Mouse (Mus musculus): Measurements from ENCODE around the gene Gda. TPM values are rescaled to one million over a fixed set of nuclear protein-coding genes. Genes with fewer than 3 reads are reported as not detected.

Gda gene
- polyA plus RNA-seq, 1 experiment: 0.78 TPM

- H3K4me3 ChIP-seq (ENCODE audit: control insufficient read depth, low read depth, low read length): peak overlapping the region; percentile 45
- H3K27me3 ChIP-seq (ENCODE audit: control insufficient read depth, insufficient read depth, low read length): no peaks in the 10 kb centered on the region
- peaks cover 9% of the 10 kb centered on the region for H3K4me1 ChIP-seq (ENCODE audit: control insufficient read depth, insufficient read depth, low read length)
- no peaks in the 10 kb centered on the region for H3K36me3 ChIP-seq (ENCODE audit: control insufficient read depth, insufficient read depth, low read length)
- TF ChIP-seq POLR2A (IDR thresholded peaks at IDR 0.05; ENCODE audit: control insufficient read depth, low read depth, low read length) (no peak), CTCF (IDR thresholded peaks at IDR 0.05; ENCODE audit: control insufficient read depth, insufficient read depth, insufficient replicate concordance, low read depth, low read length) (no peak)
- no peak overlapping the region for H3K27ac ChIP-seq (ENCODE audit: control insufficient read depth, insufficient read depth, low read depth, low read length)
Measured at GRCm38 (mm10) chr19:21346646-21347045, 126.6 kb downstream of the Gda start.

Other genes starting within 250 kb of the Gda start
- gene Zfand5, start 201.2 kb downstream of the Gda start, polyA plus RNA-seq (2012; rRNA removed): 7.5 and 10.3 TPM in 2 replicates
- 6.9 and 7.5 TPM in 2 replicates for gene 1110059E24Rik, start 179.5 kb upstream of the Gda start, polyA plus RNA-seq (2012; rRNA removed)
- 47.4 and 55.4 TPM in 2 replicates for gene Abhd17b, start 179.7 kb upstream of the Gda start, polyA plus RNA-seq (2012; rRNA removed)

All from testis, adult 2 months (tissue).